Mouse (Mus musculus) forebrain, postnatal 0 days (tissue): Measurements from ENCODE around the gene Ripor3. TPM values are rescaled to one million over a fixed set of nuclear protein-coding genes. Genes with fewer than 3 reads are reported as not detected.

Source experiments
- ATAC-seq: fragments of 200-750 bp; cut with Nextera tagmentation; 2 replicates; pipeline ENCODE4 v1.8.0; 2017; ENCODE audit warnings: mild to moderate bottlenecking, moderate library complexity
- DNase-seq: peaks from one replicate; pipeline ENCODE4 v3.0.0-alpha.2; 2015
- H3K27ac ChIP-seq: fragments of 300-500 bp; sonication (generic); 2 replicates; pipeline ENCODE4 v1.5.1; 2014; ENCODE audit warnings: low read depth, mild to moderate bottlenecking, antibody characterized with exemption, low read length, moderate library complexity, mixed read lengths
- H3K27me3 ChIP-seq: fragments of 300-500 bp; sonication (generic); 2 replicates; pipeline ENCODE4 v1.6.1; 2014; ENCODE audit warnings: mild to moderate bottlenecking, low read length, mixed read lengths; ENCODE audit not compliant: insufficient read depth
- H3K36me3 ChIP-seq: fragments of 300-500 bp; sonication (generic); 2 replicates; pipeline ENCODE4 v1.6.1; 2014; ENCODE audit warnings: mild to moderate bottlenecking, moderate library complexity; ENCODE audit not compliant: insufficient read depth
- H3K4me1 ChIP-seq: fragments of 300-500 bp; sonication (generic); 2 replicates; pipeline ENCODE4 v1.6.1; 2014; ENCODE audit warnings: antibody characterized with exemption; ENCODE audit not compliant: insufficient read depth
- H3K4me2 ChIP-seq: fragments of 300-500 bp; sonication (generic); 2 replicates; pipeline ENCODE4 v1.6.1; 2014; ENCODE audit warnings: low read depth, mild to moderate bottlenecking, moderate library complexity
- H3K4me3 ChIP-seq: fragments of 300-500 bp; sonication (generic); 2 replicates; pipeline ENCODE4 v1.5.1; 2014; ENCODE audit warnings: low read depth, low read length, mixed read lengths
- H3K9ac ChIP-seq: fragments of 300-500 bp; sonication (generic); 2 replicates; pipeline ENCODE4 v1.6.1; 2014; ENCODE audit warnings: mild to moderate bottlenecking
- H3K9me3 ChIP-seq: fragments of 300-500 bp; sonication (generic); 2 replicates; pipeline ENCODE4 v1.6.1; 2016; ENCODE audit warnings: low read length
- CTCF ChIP-seq: sonication (generic); IDR thresholded peaks from 2 replicates; pipeline ENCODE4 v1.5.1; 2016; ENCODE audit warnings: antibody characterized with exemption, control low read depth, low read depth
- WGBS: fragments of 180-500 bp; shearing (Covaris S2); extraction: QIAGEN DNeasy Blood & Tissue Kit; methylation state at CpG from one replicate; pipeline ENCODE4 v1.1.7; 2014; 5-methylcytosine and 5-hydroxymethylcytosine counted together
- polyA plus RNA-seq: library from polyadenylated mRNA; unstranded; fragments of >200 nt; fragmentation: Nextera tagmentation; extraction: Ambion mirVana; gene quantifications from 2 replicates; pipeline ENCODE4 v1.2.1, GENCODE M21; 2015
- total RNA-seq: library from RNA; depleted of rRNA; stranded (reverse); fragments of >200 nt; gene quantifications from 2 replicates; pipeline ENCODE4 v1.2.3, GENCODE M21; 2014

Gene Ripor3
- total and polyA plus RNA-seq, 2 experiments from 2014 or later, result 0.29 to 0.39 TPM

DNA sequence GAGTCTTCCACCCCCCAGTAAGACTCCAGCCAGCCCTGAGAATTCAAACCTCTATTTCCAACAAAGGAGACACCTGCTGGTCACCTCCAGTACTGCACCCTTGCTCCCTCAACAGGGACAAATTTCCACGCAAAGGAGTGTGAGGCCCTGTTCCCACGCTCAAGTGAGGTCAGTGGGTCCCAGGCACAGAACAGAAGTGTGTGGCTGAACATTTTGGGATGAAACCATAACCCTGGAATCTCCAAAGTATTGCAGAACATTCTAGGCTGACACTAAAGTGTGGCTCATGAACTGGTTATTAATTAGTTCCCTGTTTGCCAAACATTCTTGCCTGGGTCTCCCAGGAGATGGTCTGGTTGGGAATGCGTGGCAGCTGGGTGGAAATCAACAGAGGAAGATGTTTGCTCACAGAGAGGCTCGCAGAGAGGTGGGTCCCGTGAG is 6.6 kb upstream of the Ripor3 start:
- ATAC-seq (peak; percentile 25; the same call in 1 of the 2 replicates), DNase-seq (peak; percentile 69)
- Histone ChIP-seq H3K36me3 (no peaks in the 10 kb centered on the region), H3K4me1 (no peaks in the 10 kb centered on the region; the same call in 1 of the 2 replicates), H3K9ac (no peak overlapping the region), H3K9me3 (no peaks in the 10 kb centered on the region), H3K27ac (no peak overlapping the region), H3K27me3 (no peaks in the 10 kb centered on the region), H3K4me3 (no peak overlapping the region), H3K4me2 (no peak overlapping the region)
- WGBS, result 12% methylated on average over 5 of the region's 5 CpGs
- TF ChIP-seq CTCF, result peak; percentile 89

DNA sequence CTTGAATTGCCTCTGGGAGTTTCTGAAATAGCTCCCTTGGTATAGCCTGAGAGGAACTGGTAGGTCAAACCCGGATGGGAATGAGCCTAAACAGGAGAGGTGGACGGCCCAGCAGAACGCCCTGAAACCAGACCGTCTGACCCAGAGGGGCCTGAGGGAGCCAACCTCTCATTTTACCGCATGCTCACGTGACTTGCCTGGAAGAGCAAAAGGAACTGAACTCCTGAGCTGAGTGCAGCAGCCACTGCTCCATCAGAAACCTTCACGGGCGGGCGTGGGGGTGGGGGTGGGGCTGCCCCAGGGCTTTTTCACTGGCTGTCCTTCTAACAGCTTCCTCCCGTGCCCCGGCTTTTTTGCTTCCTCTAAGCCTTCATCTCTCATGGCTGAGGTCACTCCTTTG is 475 bp upstream of the Ripor3 start:
- WGBS, result 51% methylated on average over 11 of the region's 11 CpGs
- Histone ChIP-seq H3K27ac (no peak overlapping the region), H3K9me3 (no peaks in the 10 kb centered on the region), H3K4me3 (no peak overlapping the region), H3K27me3 (no peaks in the 10 kb centered on the region), H3K4me1 (no peaks in the 10 kb centered on the region), H3K36me3 (no peaks in the 10 kb centered on the region), H3K9ac (no peak overlapping the region), H3K4me2 (no peak overlapping the region)
- DNase-seq, result no peak
- ATAC-seq, result no peak
- TF ChIP-seq CTCF, result no peak

DNA sequence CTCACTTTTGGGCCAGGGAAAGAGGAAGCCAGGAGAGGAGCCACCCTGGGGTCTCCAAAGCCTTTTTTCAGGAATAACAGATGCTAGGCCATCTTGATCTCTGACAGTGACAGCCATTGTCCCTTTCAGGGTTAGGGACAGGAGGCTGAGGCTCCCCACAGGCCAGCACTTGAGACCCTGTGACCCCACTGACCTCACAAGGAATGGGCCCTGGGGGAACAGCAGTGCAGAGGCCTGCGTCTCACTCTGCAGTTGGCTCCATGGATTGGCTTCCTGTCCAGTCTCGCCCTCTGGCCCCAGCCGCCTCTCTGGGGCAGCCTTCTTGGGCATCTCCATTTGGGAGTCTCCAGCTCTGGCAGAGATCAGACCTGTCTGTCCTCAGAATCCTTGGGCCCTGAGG is 2.3 kb downstream of the Ripor3 start:
- no peak for TF ChIP-seq CTCF
- H3K9me3 ChIP-seq, result no peaks in the 10 kb centered on the region
- H3K4me1 ChIP-seq, result no peaks in the 10 kb centered on the region
- H3K27ac ChIP-seq, result no peak overlapping the region
- 70% methylated on average over 3 of the region's 3 CpGs for WGBS
- no peak overlapping the region for H3K9ac ChIP-seq
- H3K4me3 ChIP-seq, result no peak overlapping the region
- no peak for ATAC-seq
- no peak for DNase-seq
- H3K36me3 ChIP-seq, result no peaks in the 10 kb centered on the region
- H3K4me2 ChIP-seq, result no peak overlapping the region
- H3K27me3 ChIP-seq, result no peaks in the 10 kb centered on the region

DNA sequence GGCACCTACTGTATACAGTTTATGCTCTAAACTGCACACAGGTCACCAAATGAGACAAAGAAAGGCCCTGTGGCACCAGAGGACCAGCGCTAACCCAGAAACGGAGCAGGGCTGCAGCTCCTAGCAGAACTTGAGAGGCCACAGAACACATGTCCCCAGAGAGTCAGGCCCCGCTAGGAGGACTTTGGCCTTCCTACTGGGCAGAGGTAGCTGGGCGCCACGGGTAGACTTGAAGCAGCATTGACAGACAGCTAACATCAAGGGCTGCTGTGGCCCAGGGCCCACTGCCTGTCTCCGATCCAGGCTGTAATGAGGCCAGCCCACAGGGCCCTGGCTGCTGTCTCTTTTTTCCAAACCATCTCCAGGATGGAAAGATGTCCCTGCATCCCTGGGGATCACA is 3.9 kb downstream of the Ripor3 start:
- Histone ChIP-seq H3K27ac (no peak overlapping the region), H3K4me1 (no peaks in the 10 kb centered on the region), H3K27me3 (no peaks in the 10 kb centered on the region), H3K9ac (no peak overlapping the region), H3K4me3 (no peak overlapping the region), H3K36me3 (no peaks in the 10 kb centered on the region), H3K4me2 (no peak overlapping the region), H3K9me3 (no peaks in the 10 kb centered on the region)
- ATAC-seq, result no peak
- no peak for TF ChIP-seq CTCF
- 75% methylated on average over 6 of the region's 6 CpGs for WGBS
- DNase-seq, result no peak

DNA sequence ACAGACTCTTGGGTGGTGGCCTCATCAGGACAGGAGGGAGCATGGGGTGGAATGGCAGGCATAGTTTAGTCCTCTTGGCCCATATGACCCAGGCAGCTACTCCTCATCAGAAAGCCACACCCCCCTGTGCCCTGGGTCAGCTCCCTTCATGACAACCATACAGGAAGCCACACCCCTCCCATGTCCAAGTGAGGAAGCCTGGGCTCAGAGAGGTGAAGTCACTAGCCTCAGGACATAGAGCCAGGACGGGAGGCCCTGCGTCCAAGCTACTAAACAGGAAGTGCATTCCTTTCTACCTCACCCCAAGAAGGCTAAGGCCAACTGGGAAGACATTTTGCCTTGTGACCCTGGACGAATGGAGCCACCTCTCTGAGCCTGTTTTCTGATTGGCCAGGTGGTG is 4.8 kb downstream of the Ripor3 start:
- no peak for TF ChIP-seq CTCF

DNA sequence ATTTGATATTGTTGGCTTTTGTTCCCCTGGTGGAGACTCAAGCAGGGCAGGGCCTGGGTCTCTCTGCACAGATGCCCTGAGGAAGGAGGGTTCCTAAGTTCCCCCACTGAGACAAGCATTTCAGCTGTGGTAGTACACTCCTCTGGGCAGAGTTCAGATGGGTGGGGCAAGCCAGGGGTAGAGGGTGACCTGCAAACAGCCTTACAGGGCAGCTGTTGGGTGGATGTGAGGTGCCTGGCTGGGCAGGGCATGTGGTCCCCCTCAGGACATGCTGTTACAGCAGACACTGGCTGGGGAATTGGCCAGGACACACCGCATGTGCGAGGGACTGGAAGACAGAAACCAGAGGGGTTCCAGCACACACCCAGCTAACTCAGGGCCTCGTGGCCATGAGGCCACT is 5.4 kb downstream of the Ripor3 start:
- 88% methylated on average over 3 of the region's 3 CpGs for WGBS
- no peak overlapping the region for H3K4me2 ChIP-seq
- no peak for DNase-seq
- H3K27ac ChIP-seq, result no peak overlapping the region
- H3K9ac ChIP-seq, result no peak overlapping the region
- H3K9me3 ChIP-seq, result no peaks in the 10 kb centered on the region
- H3K27me3 ChIP-seq, result no peaks in the 10 kb centered on the region
- no peak for TF ChIP-seq CTCF
- no peak overlapping the region for H3K4me3 ChIP-seq
- ATAC-seq, result no peak
- no peaks in the 10 kb centered on the region for H3K36me3 ChIP-seq
- no peaks in the 10 kb centered on the region for H3K4me1 ChIP-seq

More for the DNA sequence above, 4.8 kb downstream of the Ripor3 start:
- Histone ChIP-seq H3K27me3 (no peaks in the 10 kb centered on the region), H3K4me1 (no peaks in the 10 kb centered on the region), H3K4me3 (no peak overlapping the region), H3K27ac (no peak overlapping the region), H3K9me3 (no peaks in the 10 kb centered on the region), H3K4me2 (no peak overlapping the region), H3K36me3 (no peaks in the 10 kb centered on the region), H3K9ac (no peak overlapping the region)
- WGBS, result 57% methylated on average over 3 of the region's 3 CpGs
- no peak for ATAC-seq
- DNase-seq, result no peak

DNA sequence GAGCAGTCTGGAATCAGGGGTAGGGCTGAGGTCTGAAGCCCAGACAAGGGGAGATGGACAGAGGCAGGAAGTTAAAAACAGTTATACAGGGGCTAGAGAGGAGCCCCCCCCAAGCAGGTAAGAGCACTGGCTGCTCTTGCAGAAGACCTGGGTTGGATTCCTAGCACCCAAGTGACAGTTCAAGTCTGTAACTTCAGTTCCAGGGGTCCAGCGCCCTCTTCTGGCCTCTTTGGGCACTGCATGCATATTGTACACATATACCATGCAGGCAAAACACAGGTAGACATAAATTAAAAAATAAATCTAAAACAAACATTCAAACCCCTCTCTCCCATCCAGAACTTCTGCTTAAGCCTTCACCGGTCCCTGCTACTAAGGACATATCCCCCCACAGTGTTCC is 6.0 kb downstream of the Ripor3 start:
- no peak overlapping the region for H3K27ac ChIP-seq
- TF ChIP-seq CTCF, result peak; percentile 44; the same call in 1 of the 2 replicates
- no peaks in the 10 kb centered on the region for H3K36me3 ChIP-seq
- no peaks in the 10 kb centered on the region for H3K27me3 ChIP-seq
- no peak for DNase-seq
- 60% methylated on average over 2 of the region's 2 CpGs for WGBS
- no peak for ATAC-seq
- H3K4me2 ChIP-seq, result no peak overlapping the region
- H3K9me3 ChIP-seq, result no peaks in the 10 kb centered on the region
- H3K9ac ChIP-seq, result no peak overlapping the region
- H3K4me1 ChIP-seq, result no peaks in the 10 kb centered on the region
- H3K4me3 ChIP-seq, result no peak overlapping the region

DNA sequence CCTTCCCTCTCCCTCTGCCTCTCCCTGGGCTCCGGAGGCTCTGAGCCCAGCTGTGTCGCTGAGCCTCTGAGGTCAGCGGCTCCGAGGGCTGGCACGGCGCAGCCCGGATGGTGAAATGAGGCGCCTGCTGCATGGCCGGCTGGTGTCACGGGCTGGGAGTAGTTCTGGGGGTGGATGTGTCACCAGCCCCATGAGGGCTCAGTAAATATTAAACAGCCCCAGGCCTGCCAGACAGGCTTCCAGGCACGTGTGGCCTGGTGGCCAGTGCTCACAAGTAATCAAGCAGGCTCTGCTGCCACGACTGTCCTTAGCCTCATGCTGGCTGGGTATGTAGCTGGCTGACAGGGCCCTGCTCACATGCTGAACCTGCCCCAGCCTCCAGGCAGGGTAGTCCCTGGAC is 7.0 kb downstream of the Ripor3 start:
- no peak for ATAC-seq
- Histone ChIP-seq H3K36me3 (no peaks in the 10 kb centered on the region), H3K9ac (no peak overlapping the region), H3K27ac (no peak overlapping the region), H3K4me1 (no peaks in the 10 kb centered on the region), H3K27me3 (no peaks in the 10 kb centered on the region), H3K4me3 (no peak overlapping the region), H3K9me3 (no peaks in the 10 kb centered on the region), H3K4me2 (no peak overlapping the region)
- TF ChIP-seq CTCF, result no peak
- WGBS, result 75% methylated on average over 12 of the region's 12 CpGs
- DNase-seq, result no peak
